Mouse (Mus musculus): ENCODE results near the gene Tmem161b.

Tmem161b gene

GRCm38 (mm10) chr13:84344711-84345110 lies 122.6 kb downstream of the Tmem161b start:
- in situ Hi-C loops (cut with MboI; ENCODE audit: unreplicated experiment in 2 of 2) = loop anchor here (5.0 to 10.0 kb wide), 3 partner anchors 410 to 632 kb away; no protein-coding TSS in a partner anchor

- in situ Hi-C loops (cut with MboI; ENCODE audit: unreplicated experiment in 2 of 2) = loop anchor here (5.0 to 10.0 kb wide), 3 partner anchors 410 to 633 kb away; no protein-coding TSS in a partner anchor
These were observed 123.0 kb downstream of the Tmem161b start for GRCm38 (mm10) chr13:84345114-84345513.
